Mouse (Mus musculus): Measurements from ENCODE around the gene Ppp2r1b. TPM values are rescaled to one million over a fixed set of nuclear protein-coding genes. Genes with fewer than 3 reads are reported as not detected.

Ppp2r1b gene
- polyA plus RNA-seq, 1 experiment: 30.2 TPM

GRCm38 (mm10) chr9:50922363-50923153 lies 77.5 kb downstream of the Ppp2r1b start:
- DNase-seq: no peak
- H3K27ac ChIP-seq (ENCODE audit: insufficient read depth, low read length): no peak overlapping the region
- WGBS: 78% methylated on average over 5 of the region's 5 CpGs
- H3K27me3 ChIP-seq (ENCODE audit: control insufficient read depth, insufficient read depth, low read length): no peaks in the 10 kb centered on the region
- no peaks in the 10 kb centered on the region for H3K4me1 ChIP-seq (ENCODE audit: control insufficient read depth, insufficient read depth, low read length)
- TF ChIP-seq CTCF (IDR thresholded peaks at IDR 0.05; ENCODE audit: borderline replicate concordance, insufficient read depth, low read depth, low read length): no peak
- TF ChIP-seq POLR2A (IDR thresholded peaks at IDR 0.05; ENCODE audit: borderline replicate concordance, insufficient read depth, low read length): no peak
- H3K4me3 ChIP-seq (replicated peaks; ENCODE audit: insufficient read depth, low read depth, low read length): no peak overlapping the region

GRCm38 (mm10) chr9:50924454-50924853 lies 79.4 kb downstream of the Ppp2r1b start:
- H3K4me1 ChIP-seq (ENCODE audit: control insufficient read depth, insufficient read depth, low read length): no peaks in the 10 kb centered on the region
- no peak for DNase-seq
- H3K27ac ChIP-seq (ENCODE audit: insufficient read depth, low read length): no peak overlapping the region
- no peak for TF ChIP-seq POLR2A (IDR thresholded peaks at IDR 0.05; ENCODE audit: borderline replicate concordance, insufficient read depth, low read length)
- no peak for TF ChIP-seq CTCF (IDR thresholded peaks at IDR 0.05; ENCODE audit: borderline replicate concordance, insufficient read depth, low read depth, low read length)
- H3K27me3 ChIP-seq (ENCODE audit: control insufficient read depth, insufficient read depth, low read length): no peaks in the 10 kb centered on the region
- H3K4me3 ChIP-seq (replicated peaks; ENCODE audit: insufficient read depth, low read depth, low read length): no peak overlapping the region

GRCm38 (mm10) chr9:50925801-50926200 lies 80.7 kb downstream of the Ppp2r1b start:
- TF ChIP-seq POLR2A (IDR thresholded peaks at IDR 0.05; ENCODE audit: borderline replicate concordance, insufficient read depth, low read length): no peak
- no peak for TF ChIP-seq CTCF (IDR thresholded peaks at IDR 0.05; ENCODE audit: borderline replicate concordance, insufficient read depth, low read depth, low read length)
- no peak for DNase-seq
- 95% methylated on average over 4 of the region's 4 CpGs for WGBS
- H3K4me1 ChIP-seq (ENCODE audit: control insufficient read depth, insufficient read depth, low read length): no peaks in the 10 kb centered on the region
- H3K4me3 ChIP-seq (replicated peaks; ENCODE audit: insufficient read depth, low read depth, low read length): no peak overlapping the region
- no peak overlapping the region for H3K27ac ChIP-seq (ENCODE audit: insufficient read depth, low read length)
- no peaks in the 10 kb centered on the region for H3K27me3 ChIP-seq (ENCODE audit: control insufficient read depth, insufficient read depth, low read length)

GRCm38 (mm10) chr9:50929986-50930385 lies 84.9 kb downstream of the Ppp2r1b start:
- no peak for DNase-seq
- H3K4me3 ChIP-seq (replicated peaks; ENCODE audit: insufficient read depth, low read depth, low read length): no peak overlapping the region
- TF ChIP-seq CTCF (IDR thresholded peaks at IDR 0.05; ENCODE audit: borderline replicate concordance, insufficient read depth, low read depth, low read length) (no peak), POLR2A (IDR thresholded peaks at IDR 0.05; ENCODE audit: borderline replicate concordance, insufficient read depth, low read length) (no peak)

GRCm38 (mm10) chr9:50941804-50942401 lies 96.8 kb downstream of the Ppp2r1b start:
- Histone ChIP-seq H3K4me3 (replicated peaks; ENCODE audit: insufficient read depth, low read depth, low read length) (no peak overlapping the region), H3K4me1 (ENCODE audit: control insufficient read depth, insufficient read depth, low read length) (0 out of 2 replicates have a peak, but pooled peaks cover 2% of the 10 kb centered on the region), H3K27me3 (ENCODE audit: control insufficient read depth, insufficient read depth, low read length) (no peaks in the 10 kb centered on the region), H3K27ac (ENCODE audit: insufficient read depth, low read length) (no peak overlapping the region)
- TF ChIP-seq CTCF (IDR thresholded peaks at IDR 0.05; ENCODE audit: borderline replicate concordance, insufficient read depth, low read depth, low read length): no peak
- no peak for TF ChIP-seq POLR2A (IDR thresholded peaks at IDR 0.05; ENCODE audit: borderline replicate concordance, insufficient read depth, low read length)
- WGBS: 90% methylated on average over 3 of the region's 3 CpGs
- no peak for DNase-seq

More at GRCm38 (mm10) chr9:50929986-50930385, 84.9 kb downstream of the Ppp2r1b start:
- Histone ChIP-seq H3K27me3 (ENCODE audit: control insufficient read depth, insufficient read depth, low read length) (no peaks in the 10 kb centered on the region), H3K4me1 (ENCODE audit: control insufficient read depth, insufficient read depth, low read length) (no peaks in the 10 kb centered on the region), H3K27ac (ENCODE audit: insufficient read depth, low read length) (no peak overlapping the region)

- 93% methylated on average over 2 of the region's 2 CpGs for WGBS
- Histone ChIP-seq H3K27ac (ENCODE audit: insufficient read depth, low read length) (no peak overlapping the region), H3K4me1 (ENCODE audit: control insufficient read depth, insufficient read depth, low read length) (0 out of 2 replicates have a peak, but pooled peaks cover 2% of the 10 kb centered on the region), H3K4me3 (replicated peaks; ENCODE audit: insufficient read depth, low read depth, low read length) (no peak overlapping the region), H3K27me3 (ENCODE audit: control insufficient read depth, insufficient read depth, low read length) (no peaks in the 10 kb centered on the region)
- TF ChIP-seq POLR2A (IDR thresholded peaks at IDR 0.05; ENCODE audit: borderline replicate concordance, insufficient read depth, low read length) (no peak), CTCF (IDR thresholded peaks at IDR 0.05; ENCODE audit: borderline replicate concordance, insufficient read depth, low read depth, low read length) (no peak)
- no peak for DNase-seq
These were observed 97.6 kb downstream of the Ppp2r1b start for GRCm38 (mm10) chr9:50942711-50943110.

Other genes starting within 250 kb of the Ppp2r1b start
- 193 and 205 TPM in 2 replicates for gene Sdhd, start 241.5 kb upstream of the Ppp2r1b start, polyA plus RNA-seq (2012; rRNA removed)
- gene Timm8b, start 241.4 kb upstream of the Ppp2r1b start, polyA plus RNA-seq (2012; rRNA removed): 481 and 504 TPM in 2 replicates
- 1.8 and 2.3 TPM in 2 replicates for gene Pih1d2, start 228.0 kb upstream of the Ppp2r1b start, polyA plus RNA-seq (2012; rRNA removed)
- 11.4 and 12.3 TPM in 2 replicates for gene Nkapd1, start 227.8 kb upstream of the Ppp2r1b start, polyA plus RNA-seq (2012; rRNA removed)
- gene Dlat, start 185.5 kb upstream of the Ppp2r1b start, polyA plus RNA-seq (2012; rRNA removed): 78.4 and 82.3 TPM in 2 replicates
- 81.7 and 85.7 TPM in 2 replicates for gene Dixdc1, start 105.8 kb upstream of the Ppp2r1b start, polyA plus RNA-seq (2012; rRNA removed)
- gene 2310030G06Rik, start 98.8 kb upstream of the Ppp2r1b start, polyA plus RNA-seq (2012; rRNA removed): 3.0 and 3.8 TPM in 2 replicates
- 296 and 364 TPM in 2 replicates for gene Cryab, start 94.0 kb upstream of the Ppp2r1b start, polyA plus RNA-seq (2012; rRNA removed)
- 3.2 and 3.4 TPM in 2 replicates for gene Hspb2, start 92.9 kb upstream of the Ppp2r1b start, polyA plus RNA-seq (2012; rRNA removed)
- gene Fdxacb1, start 77.1 kb upstream of the Ppp2r1b start, polyA plus RNA-seq (2012; rRNA removed): 7.3 and 8.0 TPM in 2 replicates
- gene Alg9, start 70.3 kb upstream of the Ppp2r1b start, polyA plus RNA-seq (2012; rRNA removed): 22.5 and 23.7 TPM in 2 replicates
- 84.5 and 87.8 TPM in 2 replicates for gene 1110032A03Rik, start 69.8 kb upstream of the Ppp2r1b start, polyA plus RNA-seq (2012; rRNA removed)
- 23.1 and 23.6 TPM in 2 replicates for gene Sik2, start 163.8 kb downstream of the Ppp2r1b start, polyA plus RNA-seq (2012; rRNA removed)
- not detected in 2 replicates for gene Btg4, start 215.6 kb downstream of the Ppp2r1b start, polyA plus RNA-seq (2012; rRNA removed)
- 7.2 and 7.5 TPM in 2 replicates for gene Layn, start 231.8 kb downstream of the Ppp2r1b start, polyA plus RNA-seq (2012; rRNA removed)